Mouse (Mus musculus): ENCODE data around the gene Nat8f6.
"Not testable (repeated sequence)": the region's sequence is repeated elsewhere in the genome, so short reads cannot be mapped to it uniquely, and the experiment has no call there.

Gene Nat8f6

GRCm38 (mm10) chr6:85820837-85821236 lies at the start of gene Nat8f6, which contains the start of gene Nat8f5:
Gene Nat8f6 (minus strand): TSS chr6:85820954.
Gene Nat8f5 (minus strand): TSS chr6:85820972.
- no peak for DNase-seq (ENCODE audit: low read depth)

DNA sequence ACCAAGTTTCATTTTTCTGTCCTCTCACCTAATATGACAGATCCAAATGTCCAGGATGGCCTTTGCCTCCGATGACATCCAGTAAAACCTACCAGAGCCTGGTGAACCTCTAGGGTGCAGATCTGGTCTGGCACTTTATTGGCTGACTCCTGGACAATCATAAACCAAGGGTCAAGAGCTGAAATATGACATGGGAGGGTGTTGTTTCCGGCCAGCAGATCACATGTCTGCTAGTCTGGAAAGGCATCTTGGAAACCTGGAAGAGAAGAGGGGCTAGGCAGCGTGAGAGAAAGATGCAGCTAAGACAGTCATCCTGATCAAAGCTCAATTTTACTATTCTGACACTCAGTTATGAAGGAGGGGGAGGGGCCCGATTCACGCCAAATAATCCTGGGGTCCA lies 48.3 kb upstream of the Nat8f6 start, which contains the start of gene Nat8f2:
Gene Nat8f2 (minus strand): TSS at position 153 of the 400 bp plus-strand sequence.
- DNase-seq (ENCODE audit: low read depth): not testable (repeated sequence)

DNA sequence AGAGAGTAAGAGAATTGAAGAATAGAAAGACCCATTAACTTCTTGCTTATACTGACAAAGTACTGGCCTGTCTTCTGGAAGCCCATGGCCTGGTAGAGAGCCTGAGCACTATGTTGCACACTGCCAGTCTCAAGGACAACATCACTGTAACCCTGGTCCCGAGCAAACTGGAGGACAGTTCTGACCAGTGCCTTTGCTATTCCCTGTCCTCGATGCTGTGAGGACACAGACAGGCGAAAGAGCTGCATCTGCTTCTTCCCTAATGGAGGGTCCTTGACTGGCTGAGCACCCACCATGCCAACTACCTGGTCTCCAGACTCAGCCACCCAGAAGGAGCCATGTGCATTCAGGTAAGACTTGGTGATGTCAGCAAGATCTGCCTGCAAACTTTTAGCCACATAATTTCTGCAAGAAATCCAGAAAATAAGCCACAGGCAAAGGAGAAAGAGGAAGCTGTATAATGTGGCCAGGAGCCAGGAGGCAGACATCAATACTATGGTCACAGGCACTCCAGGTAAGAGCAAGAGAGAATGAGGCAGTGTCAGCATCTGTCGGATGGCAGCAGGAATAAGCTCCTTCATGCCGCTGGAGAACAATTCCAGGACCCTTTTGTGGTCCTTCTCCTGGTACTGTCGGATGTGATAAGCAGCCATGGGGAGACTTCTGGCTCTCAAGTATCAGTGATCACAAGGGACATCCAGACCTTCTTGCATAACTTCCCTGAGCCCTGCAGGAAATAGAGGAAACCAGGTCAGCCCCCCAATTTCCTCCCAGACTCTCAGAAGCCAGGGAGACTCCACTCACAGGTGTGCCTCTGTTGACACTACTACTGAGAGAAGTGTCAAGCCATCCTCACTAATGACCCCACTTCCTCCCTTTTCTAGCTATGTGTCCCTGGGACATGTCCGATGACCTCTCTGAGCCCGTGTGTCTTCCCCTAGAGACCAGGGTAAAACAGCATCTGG lies 47.3 kb upstream of the Nat8f6 start:
- DNase-seq (ENCODE audit: low read depth): no peak

- DNase-seq (ENCODE audit: low read depth): not testable (repeated sequence)
These were observed 46.2 kb upstream of the Nat8f6 start for GRCm38 (mm10) chr6:85866995-85867394.

DNA sequence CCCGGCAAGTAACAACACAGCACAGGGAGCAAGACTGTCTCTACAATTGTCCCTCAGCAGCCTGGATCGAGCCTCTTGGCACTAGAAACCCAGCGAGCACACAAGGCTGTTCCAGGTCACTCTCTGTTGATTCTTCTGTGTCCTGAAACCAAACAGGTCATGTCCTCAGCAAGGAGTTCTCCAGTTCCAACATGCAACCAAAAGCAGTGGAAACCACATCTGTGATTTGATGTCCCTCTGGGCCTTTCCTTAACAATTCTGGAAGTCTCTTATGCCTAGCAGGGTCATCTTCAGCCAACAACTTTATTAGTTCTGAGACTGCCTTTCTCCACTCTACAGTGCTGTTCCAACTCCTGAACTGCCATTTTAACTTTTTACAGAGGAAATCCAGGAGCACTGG lies 45.4 kb upstream of the Nat8f6 start:
- DNase-seq (ENCODE audit: low read depth): not testable (repeated sequence)

GRCm38 (mm10) chr6:85864900-85865639 lies 44.3 kb upstream of the Nat8f6 start:
- DNase-seq (ENCODE audit: low read depth): not testable (repeated sequence)

GRCm38 (mm10) chr6:85863840-85864239 lies 43.1 kb upstream of the Nat8f6 start:
- no peak for DNase-seq (ENCODE audit: low read depth)

DNA sequence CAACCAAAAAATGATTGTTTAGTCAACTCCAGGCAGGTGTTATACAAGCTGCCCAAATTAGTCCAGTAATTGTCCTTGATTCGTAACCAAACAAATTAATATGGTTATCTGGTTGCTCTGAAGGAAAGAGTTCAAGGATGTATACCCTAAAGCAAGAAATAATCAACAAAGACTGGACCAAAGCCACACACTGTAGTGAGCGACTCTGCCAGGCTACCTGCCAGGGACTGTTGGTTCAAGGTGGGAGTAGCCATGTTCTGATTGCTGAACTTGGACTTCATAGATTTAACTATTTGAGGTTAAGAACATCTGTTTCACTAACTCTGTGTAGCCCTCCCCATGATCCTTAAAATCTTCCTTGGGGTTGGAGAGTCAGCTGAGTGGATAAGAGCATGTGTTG lies 42.4 kb upstream of the Nat8f6 start:
- no peak for DNase-seq (ENCODE audit: low read depth)

DNA sequence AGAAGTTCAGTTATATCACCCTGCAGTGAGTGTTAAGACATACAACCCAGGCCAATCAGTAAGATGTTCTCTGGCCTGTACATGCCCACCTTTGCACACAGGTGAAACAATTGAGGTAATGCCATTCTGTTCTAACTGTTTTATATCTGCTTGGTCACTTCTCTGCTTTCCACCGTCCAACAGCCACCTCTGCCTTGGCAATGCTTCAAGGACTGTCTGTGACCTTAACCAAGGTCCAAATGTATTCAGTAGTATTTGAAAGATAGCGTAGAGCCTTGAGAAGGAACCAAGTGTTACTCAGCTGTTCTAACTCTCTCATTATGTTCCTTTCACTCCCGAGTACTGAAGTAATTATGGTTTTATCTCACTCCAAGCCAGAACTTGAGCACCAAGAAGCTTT lies 41.8 kb upstream of the Nat8f6 start:
- no peak for DNase-seq (ENCODE audit: low read depth)

- DNase-seq (ENCODE audit: low read depth): no peak
These were observed 40.5 kb upstream of the Nat8f6 start for GRCm38 (mm10) chr6:85861247-85861646.

GRCm38 (mm10) chr6:85856194-85856678 lies 35.5 kb upstream of the Nat8f6 start:
- no peak for DNase-seq (ENCODE audit: low read depth)

GRCm38 (mm10) chr6:85853481-85853880 lies 32.7 kb upstream of the Nat8f6 start:
- DNase-seq (ENCODE audit: low read depth): no peak

DNA sequence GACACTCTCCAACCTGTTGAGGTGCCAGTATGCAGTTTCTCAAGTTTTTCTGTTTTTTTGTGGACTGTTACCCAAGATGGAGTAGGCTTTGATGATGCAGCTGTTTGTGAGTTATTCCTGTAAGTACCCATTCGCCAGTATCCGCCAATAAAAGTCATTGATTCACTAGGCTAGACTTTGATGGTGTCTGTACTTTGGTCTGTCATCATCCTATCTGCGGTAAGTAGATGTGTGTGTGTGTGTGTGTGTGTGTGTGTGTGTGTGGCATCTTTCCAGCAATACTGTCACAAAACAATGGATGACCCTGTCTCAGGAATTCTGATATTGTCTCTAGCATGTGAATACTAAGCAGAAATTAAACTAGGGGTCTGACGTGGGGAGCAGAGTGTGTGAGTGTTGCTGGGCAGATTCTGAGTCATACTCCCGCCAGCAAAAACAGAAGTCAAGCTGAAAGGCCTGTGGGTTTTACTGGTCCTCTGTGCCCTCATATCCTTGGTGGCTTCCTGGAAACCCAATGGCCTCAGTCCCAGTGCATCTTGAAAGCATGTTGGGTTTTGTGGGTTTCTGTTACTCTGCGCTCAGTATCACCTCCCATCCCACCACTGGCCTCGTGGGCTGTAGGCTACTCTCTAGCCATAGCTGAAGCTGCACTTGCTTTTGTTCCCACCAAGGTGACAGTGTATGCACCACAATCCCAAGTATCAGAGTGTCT lies 30.5 kb upstream of the Nat8f6 start:
- DNase-seq (ENCODE audit: low read depth): peak; percentile 73

GRCm38 (mm10) chr6:85849240-85849639 lies 28.5 kb upstream of the Nat8f6 start:
- no peak for DNase-seq (ENCODE audit: low read depth)

DNA sequence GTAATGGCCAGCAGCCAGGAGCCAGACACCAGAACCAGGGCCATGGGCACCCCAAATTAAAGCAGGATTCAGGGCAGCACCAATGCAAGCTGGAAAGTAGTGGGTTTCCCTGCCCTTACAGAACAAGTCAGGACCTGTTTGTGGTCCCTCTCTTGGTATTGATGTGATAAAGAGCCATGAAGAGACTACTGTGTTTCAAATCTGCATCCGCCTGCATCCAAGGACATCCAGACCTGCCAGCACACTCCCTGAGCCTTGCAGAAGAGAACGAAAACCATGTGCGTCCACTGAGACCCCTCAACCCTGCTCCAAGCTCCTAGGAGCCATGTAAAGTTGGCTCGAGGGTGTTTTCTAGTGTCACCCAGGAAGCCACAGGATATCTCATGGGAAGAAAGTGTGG lies 27.4 kb upstream of the Nat8f6 start:
- no peak for DNase-seq (ENCODE audit: low read depth)

DNA sequence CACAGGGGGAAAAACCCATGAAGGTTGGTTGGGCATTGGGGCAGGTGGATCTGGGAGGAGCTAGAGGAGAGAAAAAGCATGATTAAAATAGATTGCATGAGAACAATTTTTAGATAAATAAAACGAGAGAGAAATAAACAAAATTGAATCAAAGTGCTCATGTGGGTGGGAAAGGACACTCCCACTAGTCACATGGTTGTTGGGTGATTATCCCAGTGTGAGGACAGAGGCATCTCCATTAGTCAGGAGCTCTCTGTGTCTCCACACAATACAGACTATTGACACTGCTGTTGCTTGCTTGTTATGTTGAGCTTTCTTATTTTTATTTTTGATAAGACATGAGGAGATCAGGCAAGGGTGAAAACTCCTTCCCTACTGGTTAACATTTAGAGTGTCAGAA lies 26.2 kb upstream of the Nat8f6 start:
- no peak for DNase-seq (ENCODE audit: low read depth)

- not testable (repeated sequence) for DNase-seq (ENCODE audit: low read depth)
These were observed 23.1 kb upstream of the Nat8f6 start for GRCm38 (mm10) chr6:85843677-85844458.

DNA sequence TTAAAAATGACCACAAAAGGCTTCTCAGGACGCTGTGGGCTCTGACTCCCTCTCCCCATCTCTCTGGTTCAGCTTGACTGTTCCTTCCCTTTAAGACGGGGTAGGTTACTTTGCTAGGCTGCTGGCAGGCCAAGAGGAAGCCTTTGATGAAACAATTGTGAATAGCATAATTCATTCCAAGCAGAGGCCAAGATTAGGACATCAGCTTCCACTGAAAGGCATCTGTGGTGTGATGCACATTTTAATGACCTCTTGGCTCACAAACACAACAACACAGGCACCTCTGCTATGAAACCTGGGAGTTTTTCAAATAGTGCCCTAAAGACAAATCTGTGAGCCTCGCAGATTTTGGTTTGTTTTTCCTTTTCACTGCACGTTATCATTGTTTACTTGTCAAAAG lies 19.2 kb upstream of the Nat8f6 start:
- DNase-seq (ENCODE audit: low read depth): no peak

- no peak for DNase-seq (ENCODE audit: low read depth)
These were observed 17.9 kb upstream of the Nat8f6 start for GRCm38 (mm10) chr6:85838674-85839073.

- not testable (repeated sequence) for DNase-seq (ENCODE audit: low read depth)
These were observed 16.6 kb upstream of the Nat8f6 start for GRCm38 (mm10) chr6:85837307-85837706.

DNA sequence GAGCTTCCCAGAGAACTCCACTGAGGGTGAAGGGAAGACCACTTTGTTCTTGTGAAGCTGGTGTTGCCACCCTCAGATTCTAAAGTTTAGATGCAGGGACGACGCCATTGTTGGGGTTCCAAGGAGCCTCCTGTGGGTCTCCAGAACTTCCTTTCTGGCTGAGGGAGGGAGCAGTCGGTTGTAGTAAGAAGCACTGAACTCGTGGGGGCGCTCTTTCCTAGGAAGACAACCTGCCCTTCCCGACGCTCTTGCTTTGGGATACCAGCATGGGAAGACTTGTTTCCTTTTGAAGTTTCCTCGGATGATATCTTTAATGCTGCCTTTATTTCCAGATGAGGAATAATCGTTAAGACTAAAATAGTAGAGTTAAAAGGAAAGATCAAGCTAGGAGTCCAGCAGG lies 16.1 kb upstream of the Nat8f6 start:
- DNase-seq (ENCODE audit: low read depth): peak; percentile 14
